Mouse (Mus musculus): Measurements from ENCODE around the gene Nxph4. TPM values are rescaled to one million over a fixed set of nuclear protein-coding genes. Genes with fewer than 3 reads are reported as not detected.

The Nxph4 gene
- total RNA-seq, 2 experiments from 2014 or later: not detected

DNA sequence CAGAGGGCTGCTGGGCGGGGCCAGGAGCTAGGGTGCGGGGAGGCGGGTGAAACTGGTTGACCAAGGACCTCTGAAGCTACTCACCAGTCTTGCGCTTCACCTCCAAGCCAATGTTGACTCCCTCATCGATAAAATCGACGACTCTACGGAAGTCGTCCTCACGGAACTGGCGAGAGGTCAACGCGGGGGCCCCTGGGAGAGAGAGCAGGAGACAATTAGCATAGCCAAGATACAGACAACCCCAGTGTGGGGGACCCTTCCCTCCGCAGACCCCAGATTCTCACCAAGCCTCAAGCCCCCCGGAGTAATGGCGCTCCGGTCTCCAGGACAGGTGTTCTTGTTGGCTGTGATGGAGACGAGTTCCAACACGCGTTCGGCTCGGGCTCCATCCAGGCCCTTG is 16.4 kb downstream of the Nxph4 start:
- ATAC-seq (replicated peaks; ENCODE audit: poor library complexity, severe bottlenecking): no peak

DNA sequence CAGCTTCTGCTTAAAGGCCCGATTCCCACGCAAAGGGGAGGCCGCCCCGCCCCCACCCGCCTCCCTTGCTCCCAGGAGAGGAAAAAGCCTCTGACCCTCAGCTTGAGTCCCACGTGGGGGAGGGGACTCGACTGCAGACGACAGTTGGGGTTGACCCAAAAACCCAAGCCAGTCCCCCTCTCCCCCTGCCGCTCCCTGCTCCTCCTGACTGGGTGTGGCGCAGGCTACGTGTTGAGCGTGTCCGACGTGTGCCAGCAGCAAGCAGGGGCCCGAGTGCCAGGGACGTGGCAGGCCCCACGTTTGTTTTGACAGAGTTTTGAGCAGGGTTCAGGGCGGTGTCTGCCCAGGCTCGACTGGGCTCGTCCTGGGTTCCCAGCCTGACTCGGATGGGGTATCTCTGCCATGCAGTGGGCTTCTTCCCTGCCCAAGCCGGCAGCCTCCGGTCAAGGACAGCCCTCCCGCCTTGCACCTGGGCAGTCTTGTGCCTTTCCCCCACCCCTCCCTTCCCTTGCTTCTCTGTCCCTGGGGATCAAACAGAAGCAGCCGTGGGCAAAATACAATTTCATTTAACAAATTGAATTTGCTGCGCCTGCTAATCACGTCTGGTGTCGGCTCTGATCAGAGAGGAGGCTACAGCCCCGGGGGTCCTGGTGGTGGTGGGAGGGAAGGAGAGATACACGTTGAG is 17.6 kb downstream of the Nxph4 start:
- no peak for ATAC-seq (replicated peaks; ENCODE audit: poor library complexity, severe bottlenecking)

DNA sequence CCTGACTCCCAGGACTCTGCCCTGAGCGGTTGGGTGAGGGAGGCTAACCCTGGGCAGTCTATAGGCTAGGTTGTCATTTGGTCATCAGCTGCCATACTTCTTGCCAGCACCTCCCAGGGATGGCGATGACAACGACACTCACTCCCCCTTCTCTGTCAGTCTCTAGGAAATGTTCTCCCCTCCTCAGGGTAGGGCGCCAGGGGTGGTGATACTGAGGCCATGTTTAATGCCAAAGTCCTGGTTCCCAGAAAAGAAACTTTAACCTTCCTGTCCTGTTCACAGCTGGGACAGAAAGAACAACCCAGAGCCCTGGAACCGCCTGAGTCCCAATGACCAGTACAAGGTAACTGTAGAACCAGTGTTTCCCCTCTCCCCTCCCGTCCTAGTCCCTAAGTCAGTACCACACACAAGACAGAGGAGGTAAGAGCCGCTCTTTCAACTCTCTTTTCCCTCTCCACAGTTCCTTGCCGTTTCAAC is 18.3 kb downstream of the Nxph4 start:
- no peak for ATAC-seq (replicated peaks; ENCODE audit: poor library complexity, severe bottlenecking)

DNA sequence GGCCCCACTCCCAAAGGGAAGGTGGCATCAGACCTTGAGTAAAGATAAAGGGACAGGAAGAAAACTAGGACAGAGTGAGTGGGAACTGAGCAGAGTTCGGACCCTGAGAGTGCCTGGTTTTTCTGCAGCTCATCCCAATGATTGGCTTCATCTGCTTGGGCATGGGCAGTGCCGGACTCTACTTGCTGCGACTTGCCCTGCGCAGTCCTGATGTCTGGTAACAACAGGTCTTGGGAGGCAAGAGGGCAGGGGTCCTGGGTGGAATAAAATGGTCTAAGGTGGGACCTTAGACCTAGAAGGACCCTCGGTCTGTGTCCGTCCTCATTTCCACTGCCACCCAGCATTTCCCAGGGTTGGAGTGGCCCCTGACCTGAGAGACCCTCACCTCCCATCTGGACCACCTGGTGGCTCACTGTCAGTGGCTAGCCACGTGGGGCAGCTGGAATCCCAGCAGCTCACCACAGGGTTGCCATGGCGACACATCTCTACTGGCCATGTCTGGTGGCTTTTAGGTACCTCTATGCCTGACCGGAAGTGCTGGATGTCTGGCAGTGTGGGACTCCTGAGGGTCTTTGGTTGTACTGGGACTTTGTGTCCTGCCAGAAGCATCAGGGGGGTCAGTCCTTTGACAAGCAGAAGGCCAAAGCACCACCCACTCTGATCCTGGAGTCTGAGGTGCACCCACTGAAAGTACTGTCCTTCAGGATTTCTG is 18.9 kb downstream of the Nxph4 start:
- ATAC-seq (replicated peaks; ENCODE audit: poor library complexity, severe bottlenecking): no peak

DNA sequence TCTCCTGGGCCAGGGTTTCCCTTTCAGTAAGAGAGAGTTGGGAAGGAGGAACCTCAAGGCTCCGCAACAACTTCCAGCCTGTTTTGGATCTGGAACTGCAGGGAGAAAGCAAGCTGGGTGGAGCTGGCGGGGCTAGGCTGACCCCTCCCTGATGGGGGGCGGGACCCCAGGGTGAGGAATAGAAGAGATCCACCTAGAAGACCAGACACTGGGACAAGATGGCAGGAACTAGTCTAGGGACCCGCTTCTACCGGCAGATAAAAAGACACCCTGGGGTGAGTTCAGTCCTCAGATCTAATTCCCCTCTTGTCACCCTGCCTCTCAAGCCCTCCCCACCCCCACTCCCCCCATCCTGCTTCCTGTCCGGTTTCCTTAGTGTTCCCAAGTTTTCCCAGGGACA is 19.6 kb downstream of the Nxph4 start, which contains the start of gene Ndufa4l2:
TSS of gene Ndufa4l2 (plus strand) at position 204 of the 400 bp plus-strand sequence.
- no peak for ATAC-seq (replicated peaks; ENCODE audit: poor library complexity, severe bottlenecking)

DNA sequence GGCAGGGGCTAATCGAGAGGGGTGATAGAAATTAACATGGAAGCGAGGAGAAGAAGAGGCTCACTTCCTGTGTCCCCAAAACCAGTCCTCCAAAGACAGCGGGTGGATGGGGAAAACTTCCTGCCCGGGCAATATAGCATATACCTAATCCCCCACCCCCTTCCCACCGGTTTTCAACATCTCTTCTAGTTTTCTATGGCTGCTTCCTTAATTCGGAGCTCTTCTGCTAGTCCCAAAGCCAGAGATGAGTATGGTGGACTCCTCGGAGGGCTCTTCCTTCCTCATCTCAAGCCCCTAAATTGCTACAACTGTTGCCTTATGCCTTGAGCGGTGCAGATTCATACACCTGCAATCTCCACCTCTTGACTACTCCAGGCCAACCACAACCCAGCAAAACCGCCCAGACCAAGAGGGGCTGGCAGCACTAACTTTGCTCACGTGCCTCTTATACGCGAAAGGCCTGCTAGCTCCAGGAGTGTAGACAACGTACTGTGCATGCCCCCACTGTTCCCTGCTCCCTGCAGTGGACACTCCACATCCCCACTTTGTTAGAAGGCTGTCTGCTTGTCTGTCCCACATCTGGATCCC is 20.2 kb downstream of the Nxph4 start:
- ATAC-seq (replicated peaks; ENCODE audit: poor library complexity, severe bottlenecking): peak; percentile 21

DNA sequence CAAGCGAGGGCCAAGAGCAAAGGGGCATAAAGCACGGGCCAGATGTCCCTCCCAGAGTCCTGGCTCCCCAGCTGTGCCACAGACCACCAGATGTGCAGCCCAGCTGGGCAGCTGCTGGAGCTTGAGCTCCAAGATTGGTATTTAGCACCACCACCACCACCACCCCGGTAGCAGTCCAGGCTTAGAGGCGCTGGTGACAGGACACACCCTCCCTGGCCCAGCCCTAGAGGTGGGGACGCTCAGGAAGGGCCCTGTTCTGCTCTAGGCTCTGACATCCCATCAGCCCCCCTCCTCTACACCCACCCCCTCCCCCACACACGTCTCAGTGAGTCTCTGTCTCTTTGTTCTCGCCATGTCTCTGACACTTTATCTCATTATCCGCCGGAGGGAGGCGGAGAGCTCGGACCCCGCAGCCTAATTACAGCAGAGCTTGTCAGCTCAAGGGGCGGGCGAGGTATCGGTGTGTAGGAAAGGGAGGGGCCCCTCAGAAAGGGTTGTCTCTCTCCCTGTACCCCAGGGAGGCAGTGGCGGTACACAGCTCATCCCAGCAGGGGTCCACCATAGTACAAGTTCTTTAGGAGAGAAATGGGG is 20.8 kb downstream of the Nxph4 start:
- no peak for ATAC-seq (replicated peaks; ENCODE audit: poor library complexity, severe bottlenecking)

DNA sequence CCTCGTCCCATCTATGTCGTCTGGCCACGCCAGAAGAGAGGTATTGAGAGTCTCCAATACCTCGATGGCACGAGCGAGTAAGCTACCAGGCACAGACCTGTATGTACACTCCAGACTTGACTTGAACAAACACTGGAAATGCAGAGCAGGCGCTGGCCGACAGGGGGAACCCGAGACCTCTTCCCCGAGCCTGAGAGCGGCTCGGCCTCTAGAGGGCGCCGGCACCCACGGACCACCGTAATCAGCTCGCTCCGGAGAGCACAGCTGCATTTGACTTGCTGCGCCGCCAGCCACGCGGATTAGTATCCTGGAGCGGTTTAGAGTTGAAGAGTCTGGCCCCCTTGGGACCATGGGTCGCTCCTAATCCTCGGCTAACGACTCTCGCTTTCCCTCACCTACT is 21.5 kb downstream of the Nxph4 start:
- ATAC-seq (replicated peaks; ENCODE audit: poor library complexity, severe bottlenecking): peak; percentile 69

DNA sequence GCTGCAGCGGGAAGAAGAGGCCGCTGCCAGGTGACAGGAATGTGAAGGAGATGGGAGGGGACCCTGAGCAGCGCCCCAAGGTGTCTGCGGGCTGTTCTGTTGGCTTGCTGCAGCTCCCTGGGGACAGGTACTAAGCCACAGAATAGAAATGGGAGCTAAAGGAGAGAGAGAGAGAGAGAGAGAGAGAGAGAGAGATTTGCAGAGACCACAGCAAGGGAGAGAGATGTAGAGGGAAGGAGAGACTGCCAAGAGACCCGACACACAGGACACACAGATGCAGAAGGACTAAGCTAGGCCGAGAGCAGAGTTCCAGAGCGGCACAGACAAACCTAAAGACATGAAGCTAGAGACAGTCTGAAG is 22.1 kb downstream of the Nxph4 start:
- ATAC-seq (replicated peaks; ENCODE audit: poor library complexity, severe bottlenecking): no peak

DNA sequence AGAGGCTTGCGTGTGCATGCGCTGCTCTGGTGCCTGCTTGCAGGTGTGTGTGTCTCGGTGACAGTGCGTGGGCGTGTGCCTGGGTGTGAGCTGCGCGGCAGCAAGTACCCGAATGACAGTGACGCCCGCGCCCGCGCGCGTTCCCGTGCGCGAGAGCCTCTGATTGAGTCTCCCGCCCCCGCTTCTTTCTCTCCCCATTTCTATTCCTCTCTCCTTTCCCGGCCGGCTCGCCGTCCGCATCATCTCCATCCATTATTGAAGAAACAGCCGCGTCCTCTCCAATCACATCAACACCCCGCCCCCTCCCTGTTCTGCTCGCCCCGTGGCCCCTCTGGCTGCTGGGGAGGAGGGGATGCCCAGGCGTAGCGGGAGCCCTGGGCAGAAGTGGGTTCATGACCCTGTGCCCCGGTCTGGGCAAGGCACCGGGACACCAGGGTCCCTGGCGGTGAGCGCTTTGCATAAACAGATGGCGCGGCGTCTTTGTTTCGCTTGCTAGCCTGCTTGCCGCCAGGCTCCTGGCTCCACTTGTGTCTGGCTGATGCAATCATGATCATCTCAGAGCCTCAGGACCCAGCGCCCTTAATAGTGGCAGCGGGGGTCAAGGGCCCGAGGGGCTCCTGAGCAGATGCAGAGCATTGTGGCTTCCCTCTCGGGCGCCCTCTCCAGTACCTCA is 22.6 kb downstream of the Nxph4 start:
- peak; percentile 10; the same call in 1 of the 2 replicates for ATAC-seq (replicated peaks; ENCODE audit: poor library complexity, severe bottlenecking)

DNA sequence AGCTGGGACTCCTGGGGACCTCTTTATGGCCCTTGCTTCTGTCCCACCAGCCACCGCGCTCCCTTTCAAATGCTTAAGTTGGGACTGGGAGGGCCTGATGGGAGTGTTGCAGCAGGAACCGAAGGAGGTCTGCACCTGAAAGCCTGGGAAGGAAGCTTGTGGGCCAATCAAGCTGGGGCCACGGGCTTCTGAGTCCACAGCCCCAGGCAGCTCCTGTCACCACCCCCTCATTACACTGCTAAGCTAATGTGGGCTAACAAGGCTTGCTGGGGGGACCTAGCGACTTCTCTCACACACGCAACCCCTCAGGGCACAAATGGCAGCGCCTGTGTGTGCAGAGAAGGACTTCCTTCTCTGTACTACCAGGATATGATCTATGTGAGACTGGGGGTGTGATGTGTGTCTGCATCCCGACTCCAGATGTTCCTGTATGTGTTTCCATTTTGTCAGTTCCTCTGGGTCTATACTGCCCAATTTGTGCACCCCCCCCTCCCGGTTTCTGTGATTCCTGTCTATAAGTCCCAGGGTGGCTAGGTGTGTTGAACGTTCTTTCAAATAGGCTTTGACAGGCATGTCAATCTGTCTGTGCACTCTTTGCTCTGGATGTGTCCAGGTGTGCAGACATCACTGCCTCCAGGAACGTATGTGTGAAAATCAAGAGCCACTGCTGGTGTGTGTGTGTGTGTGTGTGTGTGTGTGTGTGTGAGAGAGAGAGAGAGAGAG is 23.3 kb downstream of the Nxph4 start:
- no peak for ATAC-seq (replicated peaks; ENCODE audit: poor library complexity, severe bottlenecking)

DNA sequence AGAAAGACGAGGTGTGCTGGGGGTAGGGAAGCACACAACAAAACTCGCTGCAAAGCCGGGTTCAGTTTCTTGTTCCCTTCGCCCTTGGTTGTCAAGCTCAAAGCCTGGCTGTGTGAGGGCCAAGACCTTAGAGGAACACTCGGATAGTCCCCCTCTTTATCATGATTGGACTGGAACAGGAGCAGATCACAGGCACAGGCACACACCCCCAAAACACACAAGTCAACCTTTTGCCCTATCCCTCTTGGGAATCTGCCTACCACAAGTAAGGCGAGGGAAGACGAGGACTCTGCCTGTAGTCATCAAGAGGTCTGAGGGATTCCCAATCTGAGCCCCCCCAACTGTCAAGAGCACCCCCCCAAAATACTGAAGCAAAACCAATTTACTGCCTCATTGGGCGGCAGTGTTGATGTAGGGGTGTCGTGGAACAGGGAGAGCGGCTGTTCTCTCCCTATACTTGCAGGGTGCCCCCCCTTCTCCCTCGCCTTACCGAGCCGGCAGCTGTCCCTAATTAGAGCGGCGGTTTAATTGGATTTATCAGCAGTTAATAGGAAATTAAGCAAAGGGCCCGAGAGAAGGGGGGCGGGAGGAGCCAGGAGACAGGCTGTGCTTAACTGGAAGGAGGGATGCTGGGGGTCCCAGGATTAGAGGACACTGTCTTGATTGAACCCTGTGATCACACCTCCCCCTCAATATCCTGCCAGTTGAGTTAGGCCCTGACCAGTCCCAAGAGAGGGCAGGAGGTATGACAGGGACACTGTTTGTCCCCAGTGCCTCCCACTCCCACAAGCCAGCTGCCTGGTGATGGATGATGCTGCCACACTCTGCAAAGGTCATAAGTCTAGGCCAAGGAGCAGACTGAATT is 24.3 kb downstream of the Nxph4 start:
- no peak for ATAC-seq (replicated peaks; ENCODE audit: poor library complexity, severe bottlenecking)

DNA sequence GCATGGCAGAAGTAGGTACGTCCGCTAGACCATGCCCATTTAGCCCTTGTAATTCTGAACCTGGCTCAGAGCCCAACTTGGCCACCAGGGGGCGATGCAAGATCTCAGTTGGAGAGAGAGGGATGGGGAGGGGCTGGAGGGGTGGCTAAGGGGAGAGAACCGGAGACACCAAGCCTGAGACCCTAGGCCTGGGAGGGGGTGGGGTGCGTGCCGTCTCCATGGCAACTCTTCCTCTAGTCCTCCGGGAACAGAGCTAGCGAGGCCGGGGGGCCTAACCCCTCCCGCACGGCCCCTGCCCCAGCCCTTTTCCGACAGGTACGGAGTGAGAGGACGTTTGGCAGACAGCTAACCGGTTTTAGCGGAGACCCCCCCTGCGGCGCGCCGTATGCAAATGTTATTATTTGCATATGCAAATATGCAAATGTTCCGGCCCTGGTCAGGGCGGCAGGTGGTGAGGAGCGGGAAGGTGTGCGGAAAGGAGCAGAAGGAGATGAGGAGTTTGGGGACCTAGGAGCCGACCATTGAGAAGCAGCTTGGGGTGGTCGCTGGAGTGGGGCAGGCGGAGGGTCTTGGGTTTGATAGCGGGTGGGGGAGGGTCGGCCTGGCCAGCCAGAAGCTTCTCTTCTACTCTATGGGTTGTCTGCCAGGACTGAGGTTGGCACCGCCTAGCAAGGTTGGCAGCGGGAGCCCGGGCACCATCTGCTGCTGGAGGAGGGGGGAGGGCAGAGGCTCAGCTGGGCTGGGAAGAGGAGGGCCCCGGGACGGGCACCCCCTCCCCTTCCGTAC is 25.1 kb downstream of the Nxph4 start:
- peak; percentile 46 for ATAC-seq (replicated peaks; ENCODE audit: poor library complexity, severe bottlenecking)

DNA sequence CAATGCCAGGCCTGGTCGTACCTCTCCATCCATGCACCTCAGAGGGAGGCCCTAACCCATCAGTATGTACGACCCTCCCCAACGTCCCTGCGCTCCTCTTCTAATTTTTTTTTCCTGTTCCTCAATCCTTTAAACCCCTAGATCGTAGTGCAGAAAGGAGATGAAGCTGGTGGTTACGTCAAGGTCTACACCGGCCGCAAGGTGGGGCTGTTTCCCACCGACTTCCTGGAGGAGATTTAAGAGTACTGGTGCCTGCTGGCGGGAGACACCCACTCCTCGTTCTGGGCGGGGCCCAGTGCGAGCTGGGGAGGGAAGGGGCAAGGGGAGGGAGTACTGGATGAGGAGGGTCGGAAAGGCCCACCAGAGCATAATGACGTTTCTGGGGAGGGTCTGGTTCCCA is 26.1 kb downstream of the Nxph4 start:
- ATAC-seq (replicated peaks; ENCODE audit: poor library complexity, severe bottlenecking): peak; percentile 58

DNA sequence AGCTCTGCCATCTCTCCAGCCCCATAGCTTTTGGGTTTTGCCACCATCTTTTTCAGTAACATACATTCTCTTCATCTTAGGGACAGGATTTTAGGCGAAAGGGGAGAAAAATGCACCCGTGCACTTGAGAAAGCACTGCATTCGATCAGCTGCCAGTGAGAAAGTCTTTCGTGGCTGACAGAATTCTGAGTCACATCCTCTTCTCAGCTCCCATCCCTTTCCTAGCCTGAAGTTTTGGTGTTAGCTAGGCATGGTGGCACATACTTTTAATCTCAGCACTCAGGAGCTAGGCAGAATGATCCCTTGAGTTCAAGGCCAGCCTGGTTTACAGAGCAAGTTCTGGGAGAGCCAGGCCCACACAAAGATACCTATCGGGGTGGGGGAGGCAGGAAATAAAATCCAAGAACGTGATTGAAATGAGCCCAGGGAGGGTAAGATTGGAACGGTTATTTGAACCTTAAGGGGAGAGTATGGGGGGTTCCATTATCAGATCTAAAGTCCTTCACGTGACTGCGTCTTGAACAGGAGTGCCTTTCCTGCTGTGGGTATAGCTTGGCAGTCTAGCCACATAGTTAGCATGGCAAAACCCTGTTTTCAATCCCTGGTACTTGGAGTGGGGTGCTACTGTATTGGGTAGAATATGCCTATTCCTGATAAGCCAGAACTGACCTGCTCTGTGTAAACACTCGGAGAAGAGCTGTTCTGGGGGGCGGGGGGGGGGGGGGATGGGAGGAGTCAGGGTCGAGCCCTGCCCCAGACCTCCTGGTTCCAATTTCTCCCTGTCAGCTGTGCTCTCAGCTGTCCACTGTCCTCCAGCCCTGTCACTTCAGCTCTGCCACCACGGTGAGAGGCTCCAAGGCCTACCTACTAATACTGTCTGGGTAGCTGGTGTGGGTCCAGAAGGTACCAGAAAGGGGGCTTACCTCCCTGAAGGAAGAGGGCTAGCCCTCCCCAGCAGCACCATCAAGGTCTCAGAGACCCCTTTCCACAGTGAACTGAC is 33.2 kb downstream of the Nxph4 start, which contains the start of gene Stac3:
TSS of gene Stac3 (plus strand) at position 793 of the 1,000 bp plus-strand sequence.
- no peak for ATAC-seq (replicated peaks; ENCODE audit: poor library complexity, severe bottlenecking)

DNA sequence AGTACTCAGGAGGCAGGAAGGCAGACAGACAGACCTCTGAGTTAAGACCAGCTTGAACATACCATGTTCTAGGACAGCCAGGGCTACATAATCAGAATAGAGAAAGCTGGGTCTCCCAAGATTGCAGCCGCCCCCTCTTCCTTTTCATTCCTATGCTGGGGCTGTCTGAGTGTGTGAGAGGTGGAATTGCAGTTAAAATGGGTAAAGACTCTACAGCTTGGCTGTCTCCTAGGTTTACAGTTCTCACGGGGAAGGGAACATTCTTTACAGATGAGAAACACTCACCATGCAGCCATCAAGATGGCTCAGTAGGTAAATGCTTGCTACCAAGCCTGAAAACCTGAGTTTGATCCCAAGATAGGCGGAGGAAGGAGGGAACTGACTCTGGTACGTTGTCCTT is 34.3 kb downstream of the Nxph4 start:
- ATAC-seq (replicated peaks; ENCODE audit: poor library complexity, severe bottlenecking): no peak

DNA sequence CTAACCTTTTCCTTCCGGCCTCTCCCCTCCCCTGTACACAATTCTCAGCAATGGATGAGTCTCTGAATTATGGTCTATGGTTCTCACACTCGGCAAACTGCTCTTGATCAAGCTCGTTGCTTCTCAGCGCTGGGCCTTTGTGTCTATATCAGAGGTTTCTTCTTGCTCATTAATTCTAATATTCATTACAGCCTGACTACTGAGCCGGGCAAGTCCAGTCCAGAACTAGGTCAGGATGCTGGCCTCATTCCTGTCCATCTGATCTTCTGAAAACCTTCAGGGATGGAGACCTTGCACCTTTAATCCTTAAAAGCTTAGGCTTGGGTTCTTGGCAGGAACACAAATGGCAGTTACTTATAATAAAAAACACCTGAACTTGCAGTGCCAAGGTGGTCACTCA is 34.8 kb downstream of the Nxph4 start:
- no peak for ATAC-seq (replicated peaks; ENCODE audit: poor library complexity, severe bottlenecking)
